Mouse (Mus musculus): Measurements from ENCODE around the gene Trpm6.

- TF ChIP-seq EP300 (IDR thresholded peaks at IDR 0.05; ENCODE audit: insufficient read depth, low read depth, low read length) (no peak), CTCF (IDR thresholded peaks at IDR 0.05) (no peak)
Measured at GRCm38 (mm10) chr19:18747379-18747778, 2.4 kb upstream of the Trpm6 start.

Data from heart, adult 2 months (tissue).